Mouse (Mus musculus) brain, embryonic 14.5 days (tissue): Measurements from ENCODE around the gene Efhd1. TPM values are rescaled to one million over a fixed set of nuclear protein-coding genes. Genes with fewer than 3 reads are reported as not detected.

Experiments used
- DNase-seq: peaks from one replicate; pipeline ENCODE4 v3.0.0-alpha.2; 2011; ENCODE audit warnings: low read depth
- CTCF ChIP-seq: fragments of 200-500 bp; IDR thresholded peaks from 2 replicates; pipeline ENCODE4 v1.5.1; 2012; ENCODE audit warnings: inconsistent platforms, mild to moderate bottlenecking, moderate library complexity, borderline replicate concordance; ENCODE audit not compliant: insufficient read depth, insufficient read length; ENCODE audit errors: extremely low read depth
- POLR2A ChIP-seq: fragments of 200-500 bp; IDR thresholded peaks from 2 replicates; pipeline ENCODE4 v1.6.1; 2012; ENCODE audit warnings: mild to moderate bottlenecking, inconsistent platforms, borderline replicate concordance; ENCODE audit not compliant: poor library complexity, insufficient read depth, insufficient read length, severe bottlenecking; ENCODE audit errors: extremely low read depth
- polyA plus RNA-seq: library from polyadenylated mRNA; depleted of rRNA; stranded (reverse); fragments of >200 nt; gene quantifications from 2 replicates; pipeline ENCODE4 v1.2.3, GENCODE M21; 2012

Efhd1 gene
- polyA plus RNA-seq, 1 experiment, result 1.5 TPM

GRCm38 (mm10) chr1:87294063-87294710 is 30.0 kb downstream of the Efhd1 start:
- no peak for TF ChIP-seq CTCF
- TF ChIP-seq POLR2A, result no peak
- no peak for DNase-seq

- TF ChIP-seq POLR2A (no peak), CTCF (no peak)
- DNase-seq, result no peak
These were observed 30.8 kb downstream of the Efhd1 start for GRCm38 (mm10) chr1:87294951-87295350.

- TF ChIP-seq POLR2A (no peak), CTCF (no peak)
- no peak for DNase-seq
These were observed 33.3 kb downstream of the Efhd1 start for GRCm38 (mm10) chr1:87297346-87297925.

- no peak for DNase-seq
- TF ChIP-seq POLR2A (no peak), CTCF (no peak)
These were observed 36.5 kb downstream of the Efhd1 start for GRCm38 (mm10) chr1:87300360-87301286.

- DNase-seq, result no peak
- TF ChIP-seq POLR2A, result no peak
- TF ChIP-seq CTCF, result no peak
These were observed 37.8 kb downstream of the Efhd1 start for GRCm38 (mm10) chr1:87301971-87302370.

- no peak for DNase-seq
- TF ChIP-seq POLR2A, result no peak
These were observed 44.8 kb downstream of the Efhd1 start for GRCm38 (mm10) chr1:87308952-87309351.

- TF ChIP-seq CTCF (no peak), POLR2A (no peak)
- DNase-seq, result no peak
These were observed 45.5 kb downstream of the Efhd1 start for GRCm38 (mm10) chr1:87309621-87310020.

- no peak for DNase-seq
- TF ChIP-seq CTCF, result no peak
These were observed 48.5 kb downstream of the Efhd1 start for GRCm38 (mm10) chr1:87312681-87313080.

- TF ChIP-seq CTCF (no peak), POLR2A (no peak)
- no peak for DNase-seq
These were observed 49.0 kb downstream of the Efhd1 start for GRCm38 (mm10) chr1:87313116-87313515.

- TF ChIP-seq CTCF (no peak), POLR2A (no peak)
- peak; percentile 7 for DNase-seq
These were observed 49.8 kb downstream of the Efhd1 start for GRCm38 (mm10) chr1:87313843-87314570.

GRCm38 (mm10) chr1:87315431-87315830 is 51.3 kb downstream of the Efhd1 start:
- DNase-seq, result no peak
- TF ChIP-seq POLR2A (no peak), CTCF (no peak)
